Mouse (Mus musculus): ENCODE results near the gene Gm10570.

GRCm38 (mm10) chr4:130270089-130270488 is 38.4 kb downstream of the Gm10570 start:
- no peak for TF ChIP-seq CTCF (IDR thresholded peaks at IDR 0.05; ENCODE audit: low read depth)
- TF ChIP-seq EP300 (IDR thresholded peaks at IDR 0.05; ENCODE audit: low read depth): no peak

Measured in heart, postnatal 0 days (tissue).